12 mouse cellular contexts compared by ENCODE assay signal in genomic region chr7:66493216-66493885, GRCm38 (mm10).
DNase-seq lines count a peak whose midpoint lies in the region; ATAC-seq and TF ChIP-seq lines count a peak whose summit lies in the region.
"Had no signal": no experiment of that assay in that cellular context is flagged by ENCODE, and none has a peak within 500 bp of the region (broad histone marks: within the 10 kb centered on the region; RNA-seq: fewer than 3 reads in every experiment).

No protein-coding gene starts in this region.

- TF ChIP-seq POLR2A in kidney, adult 2 months (IDR thresholded peaks at IDR 0.05; ENCODE audit: low read depth, low read length) = no peak

- no peaks in the 10 kb centered on the region for H3K27me3 ChIP-seq in kidney, adult 2 months (replicated peaks; ENCODE audit: control insufficient read depth, insufficient read depth, low read length)
- no peaks in the 10 kb centered on the region for H3K27me3 ChIP-seq in kidney, embryonic 15.5 days
- H3K27me3 ChIP-seq: forebrain, embryonic 13.5 days; heart, embryonic 12.5 days; intestine, embryonic 15.5 days had no signal

- 81% methylated on average over 10 of the region's 10 CpGs for WGBS in kidney, adult 2 months
- 79% methylated on average over 10 of the region's 10 CpGs for WGBS in kidney, embryonic 15.5 days

- no peaks in the 10 kb centered on the region for H3K4me1 ChIP-seq in kidney, adult 2 months (ENCODE audit: control insufficient read depth, insufficient read depth, low read length)
- no peaks in the 10 kb centered on the region for H3K4me1 ChIP-seq in kidney, embryonic 15.5 days
- peaks cover 0 to 17% of the 10 kb centered on the region in 2 experiments; a peak in 2 of 4 replicates for H3K4me1 ChIP-seq in ES-E14 (ENCODE audit: control insufficient read depth in 2 of 2, insufficient read depth in 2 of 2, low read length in 2 of 2, poor library complexity in 1 of 2)
- H3K4me1 ChIP-seq: forebrain, embryonic 13.5 days; heart, embryonic 12.5 days; hindbrain, embryonic 10.5 days; intestine, embryonic 15.5 days had no signal

- H3K9me3 ChIP-seq in kidney, embryonic 15.5 days (replicated peaks) = no peaks in the 10 kb centered on the region
- H3K9me3 ChIP-seq in ES-E14 (ENCODE audit: control insufficient read depth, insufficient read depth, low read depth, low read length) = no peaks in the 10 kb centered on the region
- H3K9me3 ChIP-seq: forebrain, embryonic 13.5 days; hindbrain, embryonic 10.5 days; intestine, embryonic 15.5 days had no signal

- no peak overlapping the region for H3K4me3 ChIP-seq in kidney, adult 2 months (ENCODE audit: insufficient read depth, low read depth, low read length)
- no peak overlapping the region for H3K4me3 ChIP-seq in kidney, embryonic 15.5 days (replicated peaks)
- H3K4me3 ChIP-seq in ES-E14 (ENCODE audit: insufficient read depth in 1 of 2, low read depth in 1 of 2, low read length in 2 of 2, poor library complexity in 1 of 2, severe bottlenecking in 1 of 2) = no peak overlapping the region
- H3K4me3 ChIP-seq: forebrain, embryonic 13.5 days; heart, embryonic 12.5 days; hindbrain, embryonic 10.5 days; intestine, embryonic 15.5 days had no signal

- TF ChIP-seq CTCF in kidney, adult 2 months (conservative IDR thresholded peaks at IDR 0.05; ENCODE audit: insufficient read depth, insufficient read length, low read depth, low read length) = no peak

- H3K4me2 ChIP-seq in kidney, embryonic 15.5 days = no peak overlapping the region
- H3K4me2 ChIP-seq: forebrain, embryonic 13.5 days; heart, embryonic 12.5 days; hindbrain, embryonic 14.5 days; intestine, embryonic 15.5 days had no signal

- H3K27ac ChIP-seq in kidney, adult 2 months (ENCODE audit: insufficient read depth, low read depth, low read length) = no peak overlapping the region
- no peak overlapping the region for H3K27ac ChIP-seq in kidney, embryonic 15.5 days
- H3K27ac ChIP-seq in ES-E14 (ENCODE audit: insufficient read depth, low read depth, low read length, poor library complexity, severe bottlenecking) = no peak overlapping the region
- H3K27ac ChIP-seq: forebrain, embryonic 13.5 days; hindbrain, embryonic 10.5 days; hindbrain, embryonic 14.5 days; intestine, embryonic 15.5 days had no signal

- ATAC-seq in kidney, embryonic 15.5 days (replicated peaks; ENCODE audit: low FRiP score) = no peak
- ATAC-seq: intestine, embryonic 15.5 days had no signal

- in situ Hi-C loops in ES-E14 (cut with MboI; ENCODE audit: low sequenced_read_pairs in 2 of 2, unreplicated experiment in 2 of 2) = no loop called here

- no peak overlapping the region for H3K9ac ChIP-seq in kidney, embryonic 15.5 days
- H3K9ac ChIP-seq in ES-E14 (ENCODE audit: insufficient read depth, low read depth, low read length, poor library complexity, severe bottlenecking) = no peak overlapping the region
- H3K9ac ChIP-seq: forebrain, embryonic 13.5 days; heart, embryonic 12.5 days; hindbrain, embryonic 14.5 days; intestine, embryonic 15.5 days had no signal

- DNase-seq in kidney, adult 2 months = peak; percentile 28
- DNase-seq in ES-CJ7 (ENCODE audit: low read depth, low spot score) (peak; percentile 71), ES-E14 (ENCODE audit: low read depth, low spot score) (peak; percentile 71)
- DNase-seq in retina, embryonic 14.5 days (ENCODE audit: low spot score) = peak; percentile 42
- DNase-seq in thymus, postnatal 14 days = no peak
- no peak for DNase-seq in layer of hippocampus, adult 9-10 months (ENCODE audit: low spot score)

- H3K36me3 ChIP-seq in kidney, adult 2 months (ENCODE audit: control insufficient read depth, insufficient read depth, low read length) = no peaks in the 10 kb centered on the region
- no peaks in the 10 kb centered on the region for H3K36me3 ChIP-seq in kidney, embryonic 15.5 days
- H3K36me3 ChIP-seq in ES-E14 (ENCODE audit: control insufficient read depth, insufficient read depth, low read length, poor library complexity, severe bottlenecking) = no peaks in the 10 kb centered on the region
- H3K36me3 ChIP-seq: heart, embryonic 12.5 days; hindbrain, embryonic 10.5 days; intestine, embryonic 15.5 days had no signal

TF ChIP-seq in ES-E14, 5 proteins besides CTCF, POLR2A, EP300 and RAD21:
- TF ChIP-seq MAFK (IDR thresholded peaks at IDR 0.05; ENCODE audit: insufficient read depth, low read depth, low read length) (no peak), ZNF384 (IDR thresholded peaks at IDR 0.05; ENCODE audit: low read depth, low read length) (no peak), CHD2 (IDR thresholded peaks at IDR 0.05; ENCODE audit: low read depth, low read length) (no peak), ZC3H11A (IDR thresholded peaks at IDR 0.05; ENCODE audit: borderline replicate concordance, low read depth, low read length) (no peak), HCFC1 (IDR thresholded peaks at IDR 0.05; ENCODE audit: borderline replicate concordance, insufficient read depth, low read length) (no peak)

Comparison
In these comparisons a context has a peak if more than half of its experiments do, and no peak if none do; other contexts are left out.
1. DNase-seq: peak in kidney, adult 2 months (single experiment), ES-CJ7 (single experiment), ES-E14 (single experiment) and retina, embryonic 14.5 days (single experiment); none in thymus, postnatal 14 days (single experiment) and layer of hippocampus, adult 9-10 months (single experiment).